In the genomic region with DNA sequence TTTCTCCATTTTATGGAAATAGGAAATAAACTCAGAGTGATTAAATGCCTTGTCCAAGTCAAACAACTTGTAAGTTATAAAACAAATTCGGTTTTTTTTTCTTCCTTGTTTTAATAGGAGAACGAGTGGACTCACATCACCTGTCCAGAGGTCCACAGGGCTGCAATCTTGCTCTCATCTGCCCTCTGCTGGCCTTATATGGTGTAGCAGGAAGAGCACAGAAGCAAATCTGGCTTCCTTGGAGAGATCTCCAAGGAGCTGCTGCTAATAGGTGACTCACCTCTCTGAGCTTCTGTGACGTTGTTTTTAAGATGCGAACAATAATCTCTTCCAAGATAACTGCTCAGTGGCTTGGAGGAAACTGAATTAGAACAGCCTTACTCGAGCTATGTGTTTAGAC, we compare ENCODE assay signal across 8 mouse cellular contexts.
DNase-seq lines count a peak whose midpoint lies in the region; ATAC-seq and TF ChIP-seq lines count a peak whose summit lies in the region.

No protein-coding gene starts in this region.

- peak; percentile 29 for DNase-seq in gastrocnemius, adult 18-20 months (ENCODE audit: low spot score)
- DNase-seq in gastrocnemius, adult 8-10 months (ENCODE audit: low spot score in 2 of 2), result no peak
- DNase-seq in c-Kit-positive CD71-negative TER-119-negative erythroid progenitor cells, embryonic 14.5 days (ENCODE audit: low read depth), result peak; percentile 13
- DNase-seq in forelimb bud, embryonic 11.5 days (ENCODE audit: low read depth, low spot score), result peak; percentile 63
- DNase-seq in kidney, postnatal 4 days, result peak; percentile 71 to 72
- DNase-seq in thymus, postnatal 36 days, result peak; percentile 2 to 5

- TF ChIP-seq CTCF in C2C12 (IDR thresholded peaks at IDR 0.05; ENCODE audit: control insufficient read depth, insufficient read depth, insufficient read length), result peak; percentile 21

- H3K4me3 ChIP-seq in C2C12 (ENCODE audit: insufficient read depth, poor library complexity, severe bottlenecking), result no peak overlapping the region

- H3K79me3 ChIP-seq in C2C12 (ENCODE audit: low read depth), result no peaks in the 10 kb centered on the region

- H3K27me3 ChIP-seq in C2C12 (ENCODE audit: control insufficient read depth, insufficient read depth, insufficient read length), result no peaks in the 10 kb centered on the region

- no peaks in the 10 kb centered on the region for H3K36me3 ChIP-seq in C2C12 (ENCODE audit: control insufficient read depth, insufficient read depth)

- no peak overlapping the region for H3ac ChIP-seq in C2C12 (ENCODE audit: control insufficient read depth, insufficient read length, low read depth)

- H3K79me2 ChIP-seq in C2C12 (ENCODE audit: control insufficient read depth, insufficient read depth), result no peaks in the 10 kb centered on the region

- peak; percentile 54; the same call in 1 of the 2 replicates for ATAC-seq in megakaryocyte progenitor cell, adult 5-6 weeks (replicated peaks; ENCODE audit: poor library complexity)

TF ChIP-seq in C2C12, 6 proteins besides CTCF, POLR2A, EP300 and RAD21:
- TF ChIP-seq CEBPB (IDR thresholded peaks at IDR 0.05; ENCODE audit: low read depth) (no peak), USF1 (IDR thresholded peaks at IDR 0.05; ENCODE audit: low read depth) (no peak), MAX (IDR thresholded peaks at IDR 0.05) (no peak), FOSL1 (IDR thresholded peaks at IDR 0.05; ENCODE audit: insufficient read depth, low read length, poor library complexity, severe bottlenecking) (no peak), MYOG (IDR thresholded peaks at IDR 0.05; ENCODE audit: control insufficient read depth, extremely low read depth, insufficient read length) (no peak), MYOD1 (IDR thresholded peaks at IDR 0.05; ENCODE audit: control insufficient read depth, insufficient read length, low read depth) (no peak)
TF ChIP-seq in C2C12: peak in this region for 0.

Comparison
In these comparisons a context has a peak if more than half of its experiments do, and no peak if none do; other contexts are left out.
1. DNase-seq: peak in gastrocnemius, adult 18-20 months (single experiment), c-Kit-positive CD71-negative TER-119-negative erythroid progenitor cells, embryonic 14.5 days (single experiment), forelimb bud, embryonic 11.5 days (single experiment), kidney, postnatal 4 days (2 of 2) and thymus, postnatal 36 days (2 of 2); none in gastrocnemius, adult 8-10 months (0 of 2).